Mouse (Mus musculus) E14TG2a.4 (cell line): ENCODE measurements around the gene Lbp.

Source experiments
- H3K27me3 ChIP-seq: 2 replicates; pipeline ENCODE4 v1.6.1; 2014; ENCODE audit warnings: low read length, control low read depth; ENCODE audit not compliant: insufficient read depth
- H3K36me3 ChIP-seq: 2 replicates; pipeline ENCODE4 v1.6.1; 2014; ENCODE audit warnings: low read length, control low read depth; ENCODE audit not compliant: insufficient read depth
- H3K4me1 ChIP-seq: replicated peaks from 2 replicates; pipeline ENCODE4 v1.6.1; 2014; ENCODE audit warnings: low read depth, low read length, control low read depth
- H3K4me3 ChIP-seq: replicated peaks from 2 replicates; pipeline ENCODE4 v1.5.1; 2014; ENCODE audit warnings: mild to moderate bottlenecking, low read length
- H3K9me3 ChIP-seq: 2 replicates; pipeline ENCODE4 v1.6.1; 2014; ENCODE audit warnings: low read length, control low read depth
- CTCF ChIP-seq: conservative IDR thresholded peaks from 2 replicates; pipeline ENCODE4 v1.5.1; 2014; ENCODE audit warnings: low read length
- NANOG ChIP-seq: IDR thresholded peaks from 2 replicates; pipeline ENCODE4 v1.6.1; 2014; ENCODE audit warnings: borderline replicate concordance, low read length, mixed read lengths
- POU5F1 ChIP-seq: IDR thresholded peaks from 2 replicates; pipeline ENCODE4 v1.6.1; 2014; ENCODE audit warnings: low read length, borderline replicate concordance

Gene Lbp

GRCm38 (mm10) chr2:158347868-158348267 is 41.6 kb downstream of the Lbp start:
- Histone ChIP-seq H3K27me3 (no peaks in the 10 kb centered on the region), H3K9me3 (no peaks in the 10 kb centered on the region), H3K4me1 (peaks cover 32% of the 10 kb centered on the region), H3K36me3 (peaks cover 14% of the 10 kb centered on the region), H3K4me3 (no peak overlapping the region)
- no peak for TF ChIP-seq NANOG
- TF ChIP-seq CTCF, result peak; percentile 93

DNA sequence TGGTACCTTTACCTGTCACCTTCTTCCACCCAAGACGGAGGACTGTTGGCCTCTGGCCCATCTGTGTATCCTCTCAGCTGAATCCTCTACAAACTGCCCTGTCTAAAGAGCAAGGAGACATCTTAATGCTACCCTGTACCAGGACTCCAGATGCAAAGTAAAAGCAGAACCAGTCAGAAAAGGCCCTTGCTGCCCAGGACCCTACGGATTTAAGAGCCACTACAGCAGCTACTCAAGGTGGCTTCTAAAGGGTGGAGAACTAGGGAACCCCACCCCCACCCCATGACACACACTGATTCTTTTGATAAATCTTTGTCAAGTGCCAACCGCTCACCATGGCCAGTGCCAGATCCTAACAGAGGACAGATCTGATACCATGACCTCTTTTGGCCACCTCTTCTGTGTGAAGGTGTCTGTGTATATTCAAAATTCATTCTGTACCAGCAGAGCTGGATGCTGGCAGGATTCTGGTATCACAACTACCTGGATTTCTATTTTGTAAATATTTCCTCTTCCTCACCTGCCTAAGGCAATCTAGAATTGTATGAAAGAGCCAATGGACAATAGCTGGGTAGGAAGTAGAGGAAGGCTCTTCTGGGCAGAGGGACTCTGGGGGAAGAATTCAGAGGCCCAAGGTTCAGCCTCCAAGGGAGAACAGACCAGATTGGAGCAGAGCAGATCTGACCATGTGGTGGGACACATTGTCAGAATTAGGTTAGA is 46.7 kb downstream of the Lbp start:
- H3K4me1 ChIP-seq, result peaks cover 69% of the 10 kb centered on the region
- peaks cover 65% of the 10 kb centered on the region for H3K36me3 ChIP-seq
- H3K9me3 ChIP-seq, result no peaks in the 10 kb centered on the region
- no peaks in the 10 kb centered on the region for H3K27me3 ChIP-seq
- TF ChIP-seq CTCF (no peak), POU5F1 (no peak), NANOG (no peak)
- no peak overlapping the region for H3K4me3 ChIP-seq

DNA sequence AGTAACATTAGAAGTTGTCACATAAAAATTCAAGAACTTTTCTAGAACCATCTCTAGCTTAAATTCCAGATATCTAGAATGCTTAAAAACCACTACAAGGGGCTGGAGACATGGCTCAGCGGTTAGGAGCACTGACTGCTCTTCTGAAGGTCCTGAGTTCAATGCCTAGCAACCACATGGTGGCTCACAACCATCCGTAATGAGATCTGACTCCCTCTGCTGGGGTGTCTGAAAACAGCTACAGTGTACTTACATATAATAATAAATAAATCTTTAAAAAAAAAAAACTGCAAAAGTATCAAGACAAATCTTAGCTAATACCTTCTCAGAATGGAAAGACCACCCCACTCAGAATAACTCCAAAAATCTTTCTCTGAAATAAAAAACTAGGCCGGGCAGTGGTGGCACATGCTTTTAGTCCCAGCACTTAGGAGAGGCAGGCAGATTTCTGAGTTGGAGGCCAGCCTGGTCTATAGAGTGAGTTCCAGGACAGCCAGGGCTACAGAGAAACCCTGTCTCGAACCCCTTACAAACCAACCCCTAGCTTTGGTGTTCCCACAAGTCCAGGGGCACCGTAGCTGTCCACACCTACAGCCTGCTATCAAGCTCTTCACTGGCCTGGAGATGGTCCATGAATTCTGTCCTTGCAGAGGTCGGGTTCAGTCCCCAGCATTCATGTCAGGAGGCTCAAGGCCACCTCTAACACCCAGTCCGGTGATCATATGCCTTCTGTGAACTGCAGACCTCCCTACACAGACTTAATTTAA is 48.2 kb downstream of the Lbp start:
- Histone ChIP-seq H3K4me1 (peaks cover 82% of the 10 kb centered on the region), H3K27me3 (no peaks in the 10 kb centered on the region), H3K36me3 (peaks cover 80% of the 10 kb centered on the region), H3K4me3 (no peak overlapping the region), H3K9me3 (no peaks in the 10 kb centered on the region)
- TF ChIP-seq CTCF (peak; percentile 15), NANOG (no peak)

DNA sequence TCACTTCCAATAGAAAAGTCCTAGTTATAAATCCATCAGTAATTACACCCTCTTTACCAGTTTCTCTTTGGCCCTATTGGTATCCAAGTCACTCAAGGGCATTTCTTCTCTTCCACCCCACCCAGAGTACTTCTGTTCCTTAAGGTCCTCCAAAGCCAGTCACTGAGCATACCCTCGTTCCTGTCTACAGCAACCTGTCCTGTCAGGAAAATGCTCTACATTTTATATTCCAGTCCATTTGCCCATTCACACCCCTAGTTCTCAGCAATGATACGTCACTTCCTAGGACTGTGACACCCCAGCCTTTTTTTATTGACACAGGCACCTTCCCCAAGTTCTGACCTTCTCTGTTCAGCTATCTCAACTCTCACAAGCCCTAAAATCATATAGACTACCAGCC is 48.9 kb downstream of the Lbp start:
- Histone ChIP-seq H3K27me3 (no peaks in the 10 kb centered on the region), H3K4me3 (no peak overlapping the region), H3K4me1 (peaks cover 82% of the 10 kb centered on the region), H3K36me3 (peaks cover 87% of the 10 kb centered on the region), H3K9me3 (no peaks in the 10 kb centered on the region)
- TF ChIP-seq NANOG (no peak), POU5F1 (no peak), CTCF (no peak)

GRCm38 (mm10) chr2:158356121-158356520 is 49.8 kb downstream of the Lbp start:
- Histone ChIP-seq H3K9me3 (no peaks in the 10 kb centered on the region), H3K36me3 (peaks cover 95% of the 10 kb centered on the region), H3K4me3 (no peak overlapping the region; the same call in 1 of the 2 replicates), H3K4me1 (peaks cover 74% of the 10 kb centered on the region), H3K27me3 (no peaks in the 10 kb centered on the region)
- TF ChIP-seq NANOG (no peak), POU5F1 (no peak), CTCF (no peak)

DNA sequence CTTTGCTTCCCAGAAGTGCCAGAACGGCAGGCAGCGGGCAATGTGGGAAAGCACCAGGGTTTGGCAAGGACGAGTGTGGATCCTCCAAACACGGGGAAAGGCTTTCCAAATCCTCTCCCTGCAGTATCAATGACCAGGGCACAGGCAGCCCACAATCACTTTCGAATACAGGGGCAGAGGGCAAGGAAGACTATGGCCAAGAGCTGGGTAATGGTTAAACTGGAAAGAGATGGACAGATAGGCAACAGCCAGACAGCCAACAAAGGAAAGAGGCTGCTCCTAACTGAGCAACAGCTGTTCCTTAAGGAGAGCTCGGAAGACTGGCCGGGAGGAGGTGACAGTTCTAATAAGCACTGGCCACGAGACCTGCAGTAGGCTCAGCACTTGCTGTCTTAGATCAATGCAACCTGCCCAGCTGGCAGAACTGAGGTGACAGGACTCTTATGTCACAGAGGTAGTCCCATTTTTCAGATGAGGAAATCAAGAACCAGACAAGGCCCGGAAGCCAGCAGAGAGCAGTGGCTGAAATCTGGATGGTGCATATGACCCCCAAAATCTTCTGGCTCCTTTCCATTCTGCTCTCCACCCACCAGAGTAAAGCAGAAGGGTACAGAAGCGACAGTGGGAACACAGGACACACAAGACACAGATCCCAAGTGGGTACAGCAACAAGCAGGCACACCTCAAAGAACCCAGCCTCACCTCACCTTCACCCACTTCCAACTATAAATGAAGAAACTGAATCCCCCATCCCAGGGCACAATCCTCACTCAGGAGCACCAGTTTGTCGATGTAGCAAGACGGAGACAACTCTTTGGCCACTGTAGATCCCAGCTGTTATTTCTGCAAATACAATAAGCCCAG is 53.7 kb downstream of the Lbp start:
- H3K36me3 ChIP-seq, result peaks cover 60% of the 10 kb centered on the region
- H3K4me1 ChIP-seq, result peaks cover 60% of the 10 kb centered on the region
- H3K4me3 ChIP-seq, result peak overlapping the region; percentile 100
- no peak for TF ChIP-seq POU5F1
- TF ChIP-seq NANOG, result no peak
- TF ChIP-seq CTCF, result no peak
- H3K27me3 ChIP-seq, result no peaks in the 10 kb centered on the region
- no peaks in the 10 kb centered on the region for H3K9me3 ChIP-seq

DNA sequence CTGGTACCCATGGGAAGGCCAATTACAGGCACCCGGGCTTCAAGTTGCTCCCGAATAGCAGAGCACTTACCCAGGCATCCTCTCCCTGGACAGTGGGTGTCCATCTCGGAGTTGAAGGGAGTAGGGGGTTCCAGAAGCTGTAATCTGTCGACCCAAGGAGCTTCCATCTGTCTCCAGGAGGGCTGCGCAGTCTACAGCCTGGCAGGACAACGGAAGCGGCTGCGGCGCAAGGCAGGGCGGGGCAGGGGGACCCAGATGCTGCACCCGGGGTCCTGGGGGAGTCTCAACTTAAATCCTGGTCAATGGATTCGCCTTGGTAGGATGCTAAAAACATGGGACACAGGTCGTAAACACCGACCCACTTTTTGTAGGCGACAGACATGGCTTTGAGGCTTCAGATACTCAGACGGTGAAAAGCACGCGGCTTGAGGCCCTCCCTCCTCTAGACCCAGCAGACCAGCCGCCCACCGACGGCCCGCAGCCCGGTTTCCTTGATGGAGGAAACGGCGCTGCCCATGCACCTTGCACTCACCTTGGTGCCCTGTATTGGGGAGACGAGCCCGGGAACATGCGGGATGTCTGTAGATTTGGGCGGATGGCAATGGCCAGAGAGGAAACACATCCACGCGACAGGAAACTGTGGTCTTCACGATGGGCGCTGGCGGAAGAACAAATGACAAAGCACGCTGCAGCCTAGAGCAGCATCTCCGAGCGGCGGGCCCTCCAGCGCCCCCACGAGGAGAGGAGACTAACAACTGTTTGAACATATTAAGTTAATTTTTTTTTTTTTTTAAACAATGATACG is 54.8 kb downstream of the Lbp start:
- H3K4me1 ChIP-seq, result peaks cover 49% of the 10 kb centered on the region
- no peaks in the 10 kb centered on the region for H3K27me3 ChIP-seq
- TF ChIP-seq POU5F1, result no peak
- TF ChIP-seq NANOG, result no peak
- TF ChIP-seq CTCF, result peak; percentile 70
- peak overlapping the region; percentile 100 for H3K4me3 ChIP-seq
- no peaks in the 10 kb centered on the region for H3K9me3 ChIP-seq
- H3K36me3 ChIP-seq, result peaks cover 49% of the 10 kb centered on the region
